Mouse (Mus musculus) liver, postnatal 0 days (tissue): ENCODE measurements around the gene Dnase1l2. TPM values are rescaled to one million over a fixed set of nuclear protein-coding genes. Genes with fewer than 3 reads are reported as not detected.
"Not testable (repeated sequence)": the region's sequence is repeated elsewhere in the genome, so short reads cannot be mapped to it uniquely, and the experiment has no call there.

Source experiments
- ATAC-seq: fragments of 200-750 bp; cut with Nextera tagmentation; 2 replicates; pipeline ENCODE4 v1.8.0; 2017; ENCODE audit warnings: mild to moderate bottlenecking, moderate library complexity
- DNase-seq: peaks from one replicate; pipeline ENCODE4 v3.0.0-alpha.2; 2016
- H3K27ac ChIP-seq: fragments of 300-500 bp; sonication (generic); 2 replicates; pipeline ENCODE4 v1.5.1; 2014; ENCODE audit warnings: antibody characterized with exemption, moderate library complexity, mild to moderate bottlenecking, low read depth
- H3K27me3 ChIP-seq: fragments of 300-500 bp; sonication (generic); 2 replicates; pipeline ENCODE4 v1.6.1; 2014; ENCODE audit warnings: low read length, control low read depth, mixed read lengths; ENCODE audit not compliant: insufficient read depth
- H3K36me3 ChIP-seq: fragments of 300-500 bp; sonication (generic); replicated peaks from 2 replicates; pipeline ENCODE4 v1.6.1; 2014; ENCODE audit warnings: mild to moderate bottlenecking, control low read depth, low read length, moderate library complexity, mixed read lengths; ENCODE audit not compliant: insufficient read depth
- H3K4me1 ChIP-seq: fragments of 300-500 bp; sonication (generic); 2 replicates; pipeline ENCODE4 v1.6.1; 2014; ENCODE audit warnings: antibody characterized with exemption, mild to moderate bottlenecking, control low read depth; ENCODE audit not compliant: insufficient read depth
- H3K4me2 ChIP-seq: fragments of 300-500 bp; sonication (generic); 2 replicates; pipeline ENCODE4 v1.6.1; 2014; ENCODE audit warnings: low read depth, mild to moderate bottlenecking, low read length, moderate library complexity, mixed read lengths
- H3K4me3 ChIP-seq: fragments of 300-500 bp; sonication (generic); 2 replicates; pipeline ENCODE4 v1.5.1; 2014; ENCODE audit warnings: low read depth, low read length
- H3K9ac ChIP-seq: fragments of 300-500 bp; sonication (generic); replicated peaks from 2 replicates; pipeline ENCODE4 v1.6.1; 2014; ENCODE audit warnings: mild to moderate bottlenecking, moderate library complexity
- H3K9me3 ChIP-seq: fragments of 300-500 bp; sonication (generic); 2 replicates; pipeline ENCODE4 v1.6.1; 2016; ENCODE audit warnings: mild to moderate bottlenecking, control low read depth, low read length, mixed read lengths
- CTCF ChIP-seq: sonication (generic); IDR thresholded peaks from 2 replicates; pipeline ENCODE4 v1.5.1; 2016; ENCODE audit warnings: antibody characterized with exemption, low read depth
- EP300 ChIP-seq: IDR thresholded peaks from 2 replicates; pipeline ENCODE4 v1.6.1; 2016; ENCODE audit warnings: antibody characterized with exemption, low read depth, mild to moderate bottlenecking
- WGBS: fragments of 180-500 bp; shearing (Covaris S2); extraction: QIAGEN DNeasy Blood & Tissue Kit; methylation state at CpG from one replicate; pipeline ENCODE4 v1.1.7; 2014; ENCODE audit not compliant: insufficient replicate concordance; 5-methylcytosine and 5-hydroxymethylcytosine counted together
- polyA plus RNA-seq: library from polyadenylated mRNA; unstranded; fragments of >200 nt; fragmentation: Nextera tagmentation; extraction: Ambion mirVana; gene quantifications from 2 replicates; pipeline ENCODE4 v1.2.1, GENCODE M21; 2015

Gene Dnase1l2
- polyA plus RNA-seq, 1 experiment from 2014 or later, result 0.35 TPM

DNA sequence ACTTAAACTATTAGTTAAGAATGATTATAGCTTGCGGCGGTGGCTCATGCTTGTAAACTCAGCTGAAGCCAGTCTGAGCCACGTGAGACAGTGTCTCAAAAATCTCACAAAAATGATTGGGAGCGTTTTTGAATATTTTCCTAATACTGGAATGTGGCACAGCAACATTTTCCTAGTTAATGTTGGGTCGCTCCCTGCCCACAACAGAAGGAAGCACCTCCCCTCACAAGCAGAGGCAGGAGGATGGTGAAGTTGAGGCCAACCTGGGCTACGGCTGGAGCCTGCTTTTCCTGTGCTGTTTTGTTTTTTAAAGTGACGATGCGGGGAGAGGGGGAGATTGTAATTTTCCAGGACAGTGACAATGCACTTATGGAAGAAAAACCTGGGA is 15.7 kb downstream of the Dnase1l2 start:
- TF ChIP-seq CTCF, result no peak
- TF ChIP-seq EP300, result no peak
- H3K4me2 ChIP-seq, result peak overlapping the region; percentile 72
- peaks cover 29% of the 10 kb centered on the region for H3K36me3 ChIP-seq
- H3K9me3 ChIP-seq, result no peaks in the 10 kb centered on the region
- DNase-seq (peak; percentile 36), ATAC-seq (peak; percentile 22)
- WGBS, result 4% methylated on average over 8 of the region's 8 CpGs
- H3K27me3 ChIP-seq, result no peaks in the 10 kb centered on the region
- peak overlapping the region; percentile 77 for H3K9ac ChIP-seq
- peak overlapping the region; percentile 66 for H3K4me3 ChIP-seq
- H3K4me1 ChIP-seq, result peaks cover 9% of the 10 kb centered on the region
- H3K27ac ChIP-seq, result peak overlapping the region; percentile 87

DNA sequence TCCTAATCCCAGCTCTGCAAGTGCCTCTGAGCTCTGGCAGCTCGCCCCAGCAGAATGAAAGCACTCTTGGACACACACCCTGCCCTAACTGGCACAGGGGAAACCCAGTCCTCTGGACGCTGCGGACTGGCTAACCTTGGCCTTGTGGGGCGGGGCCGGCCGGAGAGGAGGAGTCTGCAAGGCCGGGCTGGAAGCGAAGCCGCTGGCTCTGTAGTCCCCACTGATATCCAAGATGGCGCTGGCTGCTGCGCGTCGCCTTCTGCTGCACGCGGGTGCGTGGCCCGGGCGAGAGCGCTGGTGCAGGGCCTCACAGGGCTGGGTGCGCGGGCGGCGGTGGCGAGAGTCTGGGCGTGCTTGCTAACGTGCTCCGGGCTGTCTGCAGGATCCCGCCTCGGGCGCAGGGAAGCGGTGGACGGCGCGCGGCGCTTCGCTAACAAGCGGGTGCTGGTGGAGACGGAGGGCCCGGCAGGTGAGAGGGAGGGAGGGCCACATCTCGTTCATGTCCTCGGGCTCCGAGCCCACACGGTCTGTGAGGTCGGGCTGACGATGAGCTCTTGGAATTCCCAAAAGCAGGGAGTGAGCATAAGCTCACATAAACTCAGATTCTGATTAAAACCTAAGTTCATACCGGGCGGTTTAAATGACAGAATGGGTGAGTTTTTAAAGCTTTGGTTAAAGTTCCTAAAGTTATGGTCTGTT is 16.3 kb downstream of the Dnase1l2 start, which contains the start of gene Eci1:
TSS of gene Eci1 (plus strand) at position 171 of the 699 bp plus-strand sequence.
- DNase-seq (peak; percentile 95), ATAC-seq (peak; percentile 97)
- Histone ChIP-seq H3K27me3 (no peaks in the 10 kb centered on the region), H3K27ac (peak within 1 kb of the TSS; percentile 87), H3K36me3 (peaks cover 34% of the 10 kb centered on the region), H3K4me1 (peaks cover 9% of the 10 kb centered on the region), H3K9me3 (no peaks in the 10 kb centered on the region), H3K4me3 (peak within 1 kb of the TSS; percentile 66), H3K9ac (peak within 1 kb of the TSS; percentile 77), H3K4me2 (peak within 1 kb of the TSS; percentile 72)
- 4% methylated on average over 40 of the region's 48 CpGs for WGBS
- TF ChIP-seq EP300, result no peak
- peak; percentile 1; the same call in 1 of the 2 replicates for TF ChIP-seq CTCF

- 89% methylated on average over 7 of the region's 7 CpGs for WGBS
- H3K9me3 ChIP-seq, result no peaks in the 10 kb centered on the region
These were observed 17.0 kb downstream of the Dnase1l2 start for GRCm38 (mm10) chr17:24425905-24426304.

GRCm38 (mm10) chr17:24425326-24425725 is 17.6 kb downstream of the Dnase1l2 start:
- H3K36me3 ChIP-seq, result peaks cover 47% of the 10 kb centered on the region
- not testable (repeated sequence) for H3K27ac ChIP-seq, H3K27me3 ChIP-seq, H3K4me1 ChIP-seq, DNase-seq, ATAC-seq, H3K4me2 ChIP-seq, H3K4me3 ChIP-seq, H3K9ac ChIP-seq, H3K9me3 ChIP-seq
- 89% methylated on average over 5 of the region's 8 CpGs for WGBS

More at GRCm38 (mm10) chr17:24425905-24426304, 17.0 kb downstream of the Dnase1l2 start:
- no peak for DNase-seq
- peak overlapping the region; percentile 87 for H3K27ac ChIP-seq
- TF ChIP-seq CTCF (no peak), EP300 (no peak)
- H3K4me1 ChIP-seq, result peaks cover 9% of the 10 kb centered on the region
- no peak for ATAC-seq
- H3K9ac ChIP-seq, result no peak overlapping the region
- H3K27me3 ChIP-seq, result no peaks in the 10 kb centered on the region
- peak overlapping the region; percentile 72 for H3K4me2 ChIP-seq
- peaks cover 41% of the 10 kb centered on the region for H3K36me3 ChIP-seq
- H3K4me3 ChIP-seq, result peak overlapping the region; percentile 66; the same call in 1 of the 2 replicates

DNA sequence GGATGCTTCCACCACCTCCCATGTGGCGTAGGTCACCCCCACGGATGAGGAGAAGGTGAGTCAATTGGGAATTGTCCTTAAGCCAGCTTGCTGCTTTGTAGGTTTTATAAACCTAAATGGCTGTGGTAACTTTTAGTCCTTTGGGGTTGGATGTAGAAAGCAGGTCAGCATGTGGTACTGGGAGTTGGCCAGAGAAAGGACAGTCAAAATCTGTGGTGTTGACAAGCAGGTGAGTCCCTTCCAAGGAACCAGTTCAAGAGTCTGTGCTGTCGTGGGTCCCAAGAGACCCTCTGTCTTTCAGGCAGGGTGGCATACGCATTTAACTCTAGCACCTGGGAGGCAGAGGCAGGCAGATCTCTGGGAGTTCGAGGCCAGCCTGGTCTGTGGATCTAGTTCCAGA is 18.4 kb downstream of the Dnase1l2 start:
- WGBS, result 91% methylated on average over 5 of the region's 5 CpGs
- Histone ChIP-seq H3K4me2 (no peak overlapping the region), H3K27me3 (no peaks in the 10 kb centered on the region), H3K36me3 (peaks cover 55% of the 10 kb centered on the region), H3K9ac (no peak overlapping the region), H3K4me1 (peaks cover 9% of the 10 kb centered on the region), H3K9me3 (no peaks in the 10 kb centered on the region), H3K27ac (no peak overlapping the region), H3K4me3 (no peak overlapping the region)
- ATAC-seq, result no peak
- TF ChIP-seq EP300, result no peak
- TF ChIP-seq CTCF, result no peak
- DNase-seq, result no peak

DNA sequence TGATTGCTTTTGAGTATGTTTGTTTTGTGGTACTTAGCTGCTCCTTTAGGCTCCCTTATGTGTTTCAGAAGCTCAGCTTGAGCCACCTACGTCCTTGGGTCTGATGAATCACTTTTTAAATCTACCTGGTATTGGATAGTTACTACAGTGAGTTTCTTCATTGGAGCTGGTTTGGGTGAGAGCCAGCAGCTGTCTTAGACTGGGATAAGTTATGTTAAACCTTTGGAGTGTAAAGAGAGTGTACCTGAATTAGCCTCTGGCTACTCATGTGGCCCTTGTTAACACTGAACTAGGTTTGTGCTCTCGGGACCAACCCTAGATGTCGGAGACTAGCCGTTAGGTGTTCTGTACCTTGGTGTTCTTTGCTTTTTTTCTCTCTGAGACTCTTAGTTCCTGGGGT is 19.8 kb downstream of the Dnase1l2 start:
- no peak overlapping the region for H3K4me3 ChIP-seq
- H3K9ac ChIP-seq, result no peak overlapping the region
- peaks cover 6% of the 10 kb centered on the region for H3K4me1 ChIP-seq
- WGBS, result 89% methylated on average over 4 of the region's 4 CpGs
- DNase-seq (no peak), ATAC-seq (no peak)
- peaks cover 69% of the 10 kb centered on the region for H3K36me3 ChIP-seq
- no peak overlapping the region for H3K27ac ChIP-seq
- H3K9me3 ChIP-seq, result no peaks in the 10 kb centered on the region
- no peak overlapping the region for H3K4me2 ChIP-seq
- no peak for TF ChIP-seq CTCF
- no peak for TF ChIP-seq EP300
- no peaks in the 10 kb centered on the region for H3K27me3 ChIP-seq
